Mouse (Mus musculus) midbrain, embryonic 12.5 days (tissue): ENCODE measurements around the gene Gm21244. TPM values are rescaled to one million over a fixed set of nuclear protein-coding genes. Genes with fewer than 3 reads are reported as not detected.
"Not testable (repeated sequence)": the region's sequence is repeated elsewhere in the genome, so short reads cannot be mapped to it uniquely, and the experiment has no call there.

Experiments used
- ATAC-seq: fragments of 200-750 bp; cut with Nextera tagmentation; 2 replicates; pipeline ENCODE4 v1.8.0; 2017; ENCODE audit warnings: low read depth, moderate TSS enrichment, moderate library complexity; ENCODE audit not compliant: low FRiP score
- H3K27ac ChIP-seq: fragments of 300-500 bp; sonication (generic); replicated peaks from 2 replicates; pipeline ENCODE4 v1.5.1; 2016; ENCODE audit warnings: mild to moderate bottlenecking
- H3K27me3 ChIP-seq: fragments of 300-500 bp; sonication (generic); 2 replicates; pipeline ENCODE4 v1.6.1; 2016; ENCODE audit warnings: mild to moderate bottlenecking
- H3K36me3 ChIP-seq: fragments of 300-500 bp; sonication (generic); 2 replicates; pipeline ENCODE4 v1.6.1; 2016
- H3K4me1 ChIP-seq: fragments of 300-500 bp; sonication (generic); 2 replicates; pipeline ENCODE4 v1.6.1; 2016
- H3K4me2 ChIP-seq: fragments of 300-500 bp; sonication (generic); replicated peaks from 2 replicates; pipeline ENCODE4 v1.6.1; 2016; ENCODE audit warnings: mild to moderate bottlenecking, moderate library complexity
- H3K4me3 ChIP-seq: fragments of 300-500 bp; sonication (generic); 2 replicates; pipeline ENCODE4 v1.5.1; 2016; ENCODE audit warnings: mild to moderate bottlenecking
- H3K9ac ChIP-seq: fragments of 300-500 bp; sonication (generic); replicated peaks from 2 replicates; pipeline ENCODE4 v1.6.1; 2016; ENCODE audit warnings: mild to moderate bottlenecking, moderate library complexity
- H3K9me3 ChIP-seq: fragments of 300-500 bp; sonication (generic); 2 replicates; pipeline ENCODE4 v1.6.1; 2016; ENCODE audit warnings: mild to moderate bottlenecking
- WGBS: fragments of 180-500 bp; shearing (Covaris S2); methylation state at CpG from one replicate; pipeline ENCODE4 v1.1.7; 2016; 5-methylcytosine and 5-hydroxymethylcytosine counted together
- polyA plus RNA-seq: library from polyadenylated mRNA; unstranded; fragments of >200 nt; fragmentation: Nextera tagmentation; extraction: Ambion mirVana; gene quantifications from 2 replicates; pipeline ENCODE4 v1.2.1, GENCODE M21; 2016

Gene Gm21244
- polyA plus RNA-seq = not detected in 2 replicates

GRCm38 (mm10) chrY:7169193-7169592 lies at the start of gene Gm21244:
TSS of gene Gm21244 (minus strand) at chrY:7169293.
- not testable (repeated sequence) for H3K36me3 ChIP-seq, H3K27me3 ChIP-seq, H3K4me2 ChIP-seq, ATAC-seq, H3K4me1 ChIP-seq, H3K9me3 ChIP-seq, H3K4me3 ChIP-seq, H3K9ac ChIP-seq, H3K27ac ChIP-seq
- no CpG with 5 or more reads among the region's 3 CpGs for WGBS

Other genes starting within 250 kb of the Gm21244 start
- gene Gm28998, start 84.5 kb upstream of the Gm21244 start, polyA plus RNA-seq = not detected in 2 replicates
- gene Gm21788, start 235.7 kb upstream of the Gm21244 start, polyA plus RNA-seq = not detected in 2 replicates